In the genomic region with DNA sequence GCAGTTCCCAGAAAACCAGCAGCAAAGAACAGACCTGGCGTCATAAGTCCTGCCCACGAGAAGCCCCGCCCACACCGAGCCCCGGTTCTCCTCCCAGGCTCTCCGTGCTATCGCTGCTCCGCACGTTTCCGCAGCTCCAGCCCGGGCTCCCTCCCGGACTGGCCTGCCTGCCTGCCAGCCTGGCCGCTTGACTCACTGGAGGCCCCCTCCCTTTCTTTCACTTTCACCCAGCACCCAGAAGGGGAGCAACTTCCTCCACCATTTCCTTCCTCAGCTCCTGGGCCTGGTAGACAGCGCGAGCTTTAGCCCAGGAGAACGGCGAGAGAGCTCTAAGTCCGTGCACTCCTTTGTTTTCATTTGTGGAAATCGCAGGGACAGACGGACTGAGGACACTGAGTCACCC, we compare ENCODE assay signal across 8 mouse cellular contexts. TPM values are rescaled to one million over a fixed set of nuclear protein-coding genes. Genes with fewer than 3 reads are reported as not detected.
DNase-seq lines count a peak whose midpoint lies in the region; ATAC-seq lines count a peak whose summit lies in the region.

No protein-coding gene starts in this region.

- H3K4me3 ChIP-seq in hindbrain, embryonic 13.5 days, result peak overlapping the region; percentile 43

- peak; percentile 93 for DNase-seq in NIH3T3 (ENCODE audit: low read depth)
- DNase-seq in cerebellum, adult 9-11 months, result peak; percentile 88
- DNase-seq in frontal cortex, postnatal 10 days (ENCODE audit: low spot score in 2 of 2), result peak; percentile 72 to 78
- DNase-seq in left cerebral cortex, adult 18-20 months (ENCODE audit: low spot score in 2 of 2), result peak; percentile 81 to 88
- peak; percentile 91 to 94 for DNase-seq in lung, postnatal 4 days
- DNase-seq in retina, postnatal 7 days (ENCODE audit: low read depth, low spot score), result peak; percentile 25
- peak; percentile 80 for DNase-seq in urinary bladder, adult 2 months (ENCODE audit: low spot score)

- H3K27me3 ChIP-seq in hindbrain, embryonic 13.5 days, result no peaks in the 10 kb centered on the region

- peak overlapping the region; percentile 77 for H3K9ac ChIP-seq in hindbrain, embryonic 13.5 days

- peak overlapping the region; percentile 71 for H3K4me2 ChIP-seq in hindbrain, embryonic 13.5 days

- H3K27ac ChIP-seq in hindbrain, embryonic 13.5 days, result peak overlapping the region; percentile 93

- no peaks in the 10 kb centered on the region for H3K9me3 ChIP-seq in hindbrain, embryonic 13.5 days

- H3K36me3 ChIP-seq in hindbrain, embryonic 13.5 days, result peaks cover 29% of the 10 kb centered on the region

- ATAC-seq in hindbrain, embryonic 13.5 days (ENCODE audit: low FRiP score), result peak; percentile 80

- H3K4me1 ChIP-seq in hindbrain, embryonic 13.5 days (replicated peaks), result peaks cover 70% of the 10 kb centered on the region

- WGBS in hindbrain, embryonic 13.5 days, result 1% methylated on average over 20 of the region's 20 CpGs

RNA-seq across cellular contexts. Expression of a gene that starts 27.4 kb away (rescaled TPM):
- 3.5 and 3.8 TPM in 2 replicates for polyA plus RNA-seq in hindbrain, embryonic 13.5 days (2015; fragmentation: Nextera tagmentation; extraction: Ambion mirVana)
- 1 to 10 TPM; 4.2 to 6.9 TPM for total RNA-seq in left cerebral cortex, adult 18-20 months (2021)
- polyA plus RNA-seq in urinary bladder, adult 2 months (2012; rRNA removed), result 0.19 and 0.34 TPM in 2 replicates

RNA-seq across cellular contexts. Expression of a gene that starts 43.0 kb away (rescaled TPM):
- polyA plus RNA-seq in hindbrain, embryonic 13.5 days (2015; fragmentation: Nextera tagmentation; extraction: Ambion mirVana), result 4.5 and 5.1 TPM in 2 replicates
- 10 to 100 TPM; 18.2 to 19.8 TPM for total RNA-seq in left cerebral cortex, adult 18-20 months (2021)
- polyA plus RNA-seq in urinary bladder, adult 2 months (2012; rRNA removed), result 11.9 and 16.0 TPM in 2 replicates

Comparison
In these comparisons a context has a peak if more than half of its experiments do, and no peak if none do; other contexts are left out.
1. Peak in every context shown above with its lines: DNase-seq, ATAC-seq, H3K4me3 ChIP-seq and H3K27ac ChIP-seq.
2. DNase-seq: peak in every context shown above with its lines; median percentile 93 in NIH3T3; 92 in lung, postnatal 4 days; 88 in cerebellum, adult 9-11 months; 84 in left cerebral cortex, adult 18-20 months; 80 in urinary bladder, adult 2 months; 75 in frontal cortex, postnatal 10 days; 25 in retina, postnatal 7 days.